Mouse (Mus musculus): ENCODE data around the gene Arhgef28. TPM values are rescaled to one million over a fixed set of nuclear protein-coding genes. Genes with fewer than 3 reads are reported as not detected.

Arhgef28 gene
- total and polyA plus RNA-seq, 3 experiments = not detected

DNA sequence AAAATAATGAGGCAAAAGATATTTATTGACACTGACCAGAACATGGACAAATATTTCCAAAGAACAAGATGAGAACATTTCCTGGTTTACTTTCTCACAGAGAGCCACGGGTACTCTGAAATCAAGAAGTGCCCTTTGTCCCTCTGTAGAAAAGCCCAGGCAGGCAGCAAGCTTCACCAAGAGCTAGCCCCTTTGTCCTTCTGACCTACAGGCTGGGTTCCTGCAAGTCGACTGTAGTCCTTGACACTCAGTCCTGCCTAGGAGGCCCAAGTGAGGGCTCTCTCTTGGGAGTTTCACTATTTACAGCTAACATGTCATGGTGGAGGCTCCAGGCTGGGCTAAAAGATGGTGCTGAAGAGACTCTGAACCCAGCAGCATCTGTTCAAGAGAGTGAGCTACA lies 307.6 kb downstream of the Arhgef28 start:
- TF ChIP-seq ZC3H11A (IDR thresholded peaks at IDR 0.05; ENCODE audit: low read depth, low read length) = no peak
- no peak for TF ChIP-seq MEF2A (IDR thresholded peaks at IDR 0.05; ENCODE audit: extremely low read depth, insufficient replicate concordance, low read depth, low read length, poor library complexity, severe bottlenecking)
- TF ChIP-seq EP300 (IDR thresholded peaks at IDR 0.05; ENCODE audit: low read depth in 1 of 2, low read length in 2 of 2) = no peak
- TF ChIP-seq CHD1 (IDR thresholded peaks at IDR 0.05; ENCODE audit: low read depth, low read length) = no peak
- no peak for TF ChIP-seq USF1 (IDR thresholded peaks at IDR 0.05; ENCODE audit: low read depth, low read length)
- no peak for TF ChIP-seq MXI1 (IDR thresholded peaks at IDR 0.05; ENCODE audit: low read depth, low read length)
- no peak for TF ChIP-seq ELF1 (IDR thresholded peaks at IDR 0.05; ENCODE audit: low read depth, low read length)
- H3K27me3 ChIP-seq (ENCODE audit: control insufficient read depth in 1 of 2, insufficient read depth in 2 of 2, low read length in 2 of 2) = no peaks in the 10 kb centered on the region
- H3K4me3 ChIP-seq (ENCODE audit: control insufficient read depth in 1 of 2, insufficient read depth in 1 of 2, low read depth in 2 of 2, low read length in 2 of 2) = no peak overlapping the region
- no peaks in the 10 kb centered on the region for H3K4me1 ChIP-seq (ENCODE audit: control insufficient read depth in 1 of 2, insufficient read depth in 2 of 2, low read length in 2 of 2)
- no peak overlapping the region for H3K9ac ChIP-seq (ENCODE audit: control insufficient read depth, low read depth, low read length, poor library complexity, severe bottlenecking)
- no peak for DNase-seq (ENCODE audit: low read depth, low spot score)
- no peaks in the 10 kb centered on the region for H3K79me2 ChIP-seq (ENCODE audit: control insufficient read depth, insufficient read depth, low read length, poor library complexity)
- H3K36me3 ChIP-seq (ENCODE audit: control insufficient read depth in 1 of 2, insufficient read depth in 2 of 2, low read length in 2 of 2) = no peaks in the 10 kb centered on the region
- H3K9me3 ChIP-seq (replicated peaks; ENCODE audit: insufficient read depth, low read length) = no peaks in the 10 kb centered on the region
- no peak overlapping the region for H3K27ac ChIP-seq (ENCODE audit: control insufficient read depth, low read depth, low read length)

DNA sequence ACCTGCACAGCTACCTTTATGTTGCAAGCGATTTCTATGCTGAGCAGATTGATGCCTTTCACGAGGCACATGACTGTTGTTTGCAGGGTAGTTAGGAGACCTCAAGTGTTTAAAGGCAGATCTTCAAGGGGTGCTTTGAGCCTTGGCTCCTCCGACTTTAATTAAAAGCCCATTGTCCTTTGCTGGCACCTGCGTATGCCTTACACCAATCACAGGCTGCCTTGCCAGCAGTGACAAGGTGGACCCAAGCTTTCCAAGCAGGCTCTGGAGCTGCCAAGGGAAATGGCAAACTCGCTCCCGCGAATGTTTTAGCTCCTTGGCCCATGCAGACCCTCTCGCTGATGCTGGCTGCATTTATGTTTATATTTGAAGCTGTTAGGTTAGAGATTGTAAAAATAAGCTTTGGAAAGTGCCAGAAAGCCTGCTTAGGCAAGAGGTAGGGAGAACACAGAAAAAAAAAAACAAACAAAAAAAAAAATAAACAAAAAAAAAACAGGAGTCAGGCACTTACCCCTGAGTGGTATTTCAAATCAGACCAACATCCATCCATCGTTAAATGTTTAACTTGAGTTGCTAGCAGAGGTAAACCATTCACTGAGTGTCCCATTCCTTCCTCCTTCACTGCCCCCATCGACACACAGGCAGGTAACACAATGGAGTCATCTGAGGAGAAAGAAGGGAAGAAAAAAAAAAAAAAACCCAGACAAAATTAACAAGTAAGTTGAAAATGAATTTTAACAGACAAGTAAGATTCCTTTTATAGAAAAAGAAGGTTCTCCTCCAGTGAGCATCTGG lies 313.0 kb downstream of the Arhgef28 start:
- Histone ChIP-seq H3K27ac (ENCODE audit: control insufficient read depth, low read depth, low read length) (no peak overlapping the region), H3K9ac (ENCODE audit: control insufficient read depth, low read depth, low read length, poor library complexity, severe bottlenecking) (no peak overlapping the region), H3K9me3 (replicated peaks; ENCODE audit: insufficient read depth, low read length) (no peaks in the 10 kb centered on the region), H3K36me3 (ENCODE audit: control insufficient read depth in 1 of 2, insufficient read depth in 2 of 2, low read length in 2 of 2) (no peaks in the 10 kb centered on the region), H3K27me3 (ENCODE audit: control insufficient read depth in 1 of 2, insufficient read depth in 2 of 2, low read length in 2 of 2) (no peaks in the 10 kb centered on the region), H3K4me1 (ENCODE audit: control insufficient read depth in 1 of 2, insufficient read depth in 2 of 2, low read length in 2 of 2) (no peaks in the 10 kb centered on the region), H3K4me3 (ENCODE audit: control insufficient read depth in 1 of 2, insufficient read depth in 1 of 2, low read depth in 2 of 2, low read length in 2 of 2) (no peak overlapping the region), H3K79me2 (ENCODE audit: control insufficient read depth, insufficient read depth, low read length, poor library complexity) (no peaks in the 10 kb centered on the region)
- TF ChIP-seq GATA1 (IDR thresholded peaks at IDR 0.05; ENCODE audit: low read depth, low read length) = no peak
- TF ChIP-seq TCF12 (IDR thresholded peaks at IDR 0.05; ENCODE audit: low read depth, low read length) = no peak
- TF ChIP-seq KAT2A (conservative IDR thresholded peaks at IDR 0.05; ENCODE audit: low read depth, low read length) = no peak
- TF ChIP-seq ELF1 (IDR thresholded peaks at IDR 0.05; ENCODE audit: low read depth, low read length) = no peak
- no peak for TF ChIP-seq RAD21 (IDR thresholded peaks at IDR 0.05; ENCODE audit: low read depth, low read length)
- no peak for TF ChIP-seq NELFE (IDR thresholded peaks at IDR 0.05; ENCODE audit: low read depth, low read length)
- TF ChIP-seq BHLHE40 (IDR thresholded peaks at IDR 0.05; ENCODE audit: borderline replicate concordance, low read depth, low read length) = no peak
- no peak for TF ChIP-seq SMC3 (IDR thresholded peaks at IDR 0.05; ENCODE audit: low read depth, low read length)
- TF ChIP-seq RCOR1 (IDR thresholded peaks at IDR 0.05; ENCODE audit: low read depth, low read length) = no peak
- TF ChIP-seq HCFC1 (IDR thresholded peaks at IDR 0.05; ENCODE audit: low read depth, low read length) = no peak
- TF ChIP-seq POLR2A (IDR thresholded peaks at IDR 0.05; ENCODE audit: control insufficient read depth in 1 of 2, insufficient read depth in 1 of 2, low read depth in 1 of 2, low read length in 2 of 2, poor library complexity in 1 of 2) = no peak
- TF ChIP-seq EP300 (IDR thresholded peaks at IDR 0.05; ENCODE audit: low read depth in 1 of 2, low read length in 2 of 2) = no peak
- TF ChIP-seq USF1 (IDR thresholded peaks at IDR 0.05; ENCODE audit: low read depth, low read length) = no peak
- TF ChIP-seq GABPA (IDR thresholded peaks at IDR 0.05; ENCODE audit: low read depth, low read length) = no peak
- TF ChIP-seq CHD2 (IDR thresholded peaks at IDR 0.05; ENCODE audit: low read length) = no peak
- no peak for DNase-seq (ENCODE audit: low read depth, low spot score)
